ENCODE assay signal across 15 mouse cellular contexts in the genomic region with DNA sequence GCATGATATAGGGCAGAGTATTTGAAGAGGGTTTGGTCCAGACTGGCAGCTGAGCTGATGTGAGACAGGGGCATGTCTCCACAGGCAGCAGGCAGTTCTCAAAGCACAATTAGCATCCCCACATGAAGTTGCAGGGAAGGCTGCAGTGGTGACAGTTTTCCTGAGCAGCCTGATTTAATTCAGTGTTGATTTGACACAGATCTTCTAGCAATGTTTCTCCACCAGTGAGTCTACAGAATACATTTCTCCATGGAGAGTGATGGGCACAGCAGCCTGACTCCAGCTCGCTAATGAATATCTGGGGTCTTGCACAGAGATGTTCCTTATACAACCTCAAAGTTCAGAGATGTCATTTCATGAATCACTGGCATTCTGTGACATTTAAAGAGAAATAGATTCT.
"Had no signal": no experiment of that assay in that cellular context is flagged by ENCODE, and none has a peak within 500 bp of the region (broad histone marks: within the 10 kb centered on the region; RNA-seq: fewer than 3 reads in every experiment).

No protein-coding gene starts in this region.

- H3K4me3 ChIP-seq: limb, embryonic 15.5 days; liver, embryonic 12.5 days; midbrain, embryonic 12.5 days had no signal

- H3K9ac ChIP-seq: limb, embryonic 15.5 days; liver, embryonic 12.5 days; lung, embryonic 14.5 days; midbrain, embryonic 12.5 days had no signal

- H3K4me2 ChIP-seq: limb, embryonic 15.5 days; liver, embryonic 12.5 days; lung, embryonic 14.5 days; midbrain, embryonic 12.5 days had no signal

- H3K27me3 ChIP-seq: limb, embryonic 15.5 days; liver, embryonic 12.5 days; midbrain, embryonic 12.5 days had no signal

- H3K4me1 ChIP-seq: limb, embryonic 15.5 days; midbrain, embryonic 12.5 days had no signal

- DNase-seq: kidney, adult 9 months; kidney, postnatal 36 days; layer of hippocampus, adult 9-11 months; layer of hippocampus, postnatal 36 days; lung, embryonic 14.5 days; lung, postnatal 10 days; lung, postnatal 4 days; right cerebral cortex, postnatal 4 days; spleen, adult 18-20 months; thymus, adult 18-20 months; thymus, postnatal 25 days had no signal

- H3K27ac ChIP-seq: kidney, postnatal 0 days; limb, embryonic 15.5 days; liver, embryonic 12.5 days; midbrain, embryonic 12.5 days had no signal

- H3K36me3 ChIP-seq: midbrain, embryonic 12.5 days had no signal

- ATAC-seq: liver, embryonic 12.5 days had no signal

- H3K9me3 ChIP-seq: limb, embryonic 15.5 days; liver, embryonic 12.5 days; midbrain, embryonic 12.5 days had no signal
